Mouse (Mus musculus): Measurements from ENCODE around the gene Gm3336.
A peak's percentile ranks its signal among the peaks of the same experiment; 100 is the strongest.

Gene Gm3336

GRCm38 (mm10) chr8:70695318-70696018 lies 22.9 kb upstream of the Gm3336 start:
- no peak for DNase-seq (ENCODE audit: low read depth, low spot score)

- DNase-seq (ENCODE audit: low read depth, low spot score) = peak; percentile 76
Observed at GRCm38 (mm10) chr8:70696019-70696885, 22.1 kb upstream of the Gm3336 start.

GRCm38 (mm10) chr8:70696946-70697345 lies 21.4 kb upstream of the Gm3336 start:
- DNase-seq (ENCODE audit: low read depth, low spot score) = no peak

- DNase-seq (ENCODE audit: low read depth, low spot score) = no peak
Observed at GRCm38 (mm10) chr8:70697366-70698250, 20.7 kb upstream of the Gm3336 start.

GRCm38 (mm10) chr8:70698310-70699109 lies 19.8 kb upstream of the Gm3336 start, which contains the start of gene Jund:
TSS of gene Jund (plus strand) at chr8:70698949.
- peak; percentile 99 for DNase-seq (ENCODE audit: low read depth, low spot score)

GRCm38 (mm10) chr8:70699116-70699833 lies 19.1 kb upstream of the Gm3336 start:
- no peak for DNase-seq (ENCODE audit: low read depth, low spot score)

GRCm38 (mm10) chr8:70699834-70700554 lies 18.3 kb upstream of the Gm3336 start:
- DNase-seq (ENCODE audit: low read depth, low spot score) = peak; percentile 69

- peak; percentile 91 for DNase-seq (ENCODE audit: low read depth, low spot score)
Observed at GRCm38 (mm10) chr8:70700555-70700922, 17.8 kb upstream of the Gm3336 start.

- no peak for DNase-seq (ENCODE audit: low read depth, low spot score)
Observed at GRCm38 (mm10) chr8:70701048-70701981, 17.0 kb upstream of the Gm3336 start.

- DNase-seq (ENCODE audit: low read depth, low spot score) = no peak
Observed at GRCm38 (mm10) chr8:70701982-70702841, 16.1 kb upstream of the Gm3336 start.

- no peak for DNase-seq (ENCODE audit: low read depth, low spot score)
Observed at GRCm38 (mm10) chr8:70702842-70703182, 15.5 kb upstream of the Gm3336 start.

GRCm38 (mm10) chr8:70703287-70703686 lies 15.1 kb upstream of the Gm3336 start, which contains the start of gene Iqcn:
TSS of gene Iqcn (plus strand) at chr8:70703457.
- DNase-seq (ENCODE audit: low read depth, low spot score) = no peak

- no peak for DNase-seq (ENCODE audit: low read depth, low spot score)
Observed at GRCm38 (mm10) chr8:70708281-70708680, 10.1 kb upstream of the Gm3336 start.

- no peak for DNase-seq (ENCODE audit: low read depth, low spot score)
Observed at GRCm38 (mm10) chr8:70709794-70710193, 8.5 kb upstream of the Gm3336 start.

GRCm38 (mm10) chr8:70710296-70710695 lies 8.0 kb upstream of the Gm3336 start:
- no peak for DNase-seq (ENCODE audit: low read depth, low spot score)

GRCm38 (mm10) chr8:70711041-70711440 lies 7.3 kb upstream of the Gm3336 start:
- no peak for DNase-seq (ENCODE audit: low read depth, low spot score)

GRCm38 (mm10) chr8:70713991-70714390 lies 4.4 kb upstream of the Gm3336 start:
- no peak for DNase-seq (ENCODE audit: low read depth, low spot score)

GRCm38 (mm10) chr8:70715086-70715485 lies 3.3 kb upstream of the Gm3336 start:
- DNase-seq (ENCODE audit: low read depth, low spot score) = no peak
